Mouse (Mus musculus): ENCODE results near the gene Prpsap2. TPM values are rescaled to one million over a fixed set of nuclear protein-coding genes. Genes with fewer than 3 reads are reported as not detected.
"Not testable (repeated sequence)": the region's sequence is repeated elsewhere in the genome, so short reads cannot be mapped to it uniquely, and the experiment has no call there.

The Prpsap2 gene
- polyA plus RNA-seq (2015; fragmentation: Nextera tagmentation; extraction: Ambion mirVana): 43.1 and 49.8 TPM in 2 replicates

DNA sequence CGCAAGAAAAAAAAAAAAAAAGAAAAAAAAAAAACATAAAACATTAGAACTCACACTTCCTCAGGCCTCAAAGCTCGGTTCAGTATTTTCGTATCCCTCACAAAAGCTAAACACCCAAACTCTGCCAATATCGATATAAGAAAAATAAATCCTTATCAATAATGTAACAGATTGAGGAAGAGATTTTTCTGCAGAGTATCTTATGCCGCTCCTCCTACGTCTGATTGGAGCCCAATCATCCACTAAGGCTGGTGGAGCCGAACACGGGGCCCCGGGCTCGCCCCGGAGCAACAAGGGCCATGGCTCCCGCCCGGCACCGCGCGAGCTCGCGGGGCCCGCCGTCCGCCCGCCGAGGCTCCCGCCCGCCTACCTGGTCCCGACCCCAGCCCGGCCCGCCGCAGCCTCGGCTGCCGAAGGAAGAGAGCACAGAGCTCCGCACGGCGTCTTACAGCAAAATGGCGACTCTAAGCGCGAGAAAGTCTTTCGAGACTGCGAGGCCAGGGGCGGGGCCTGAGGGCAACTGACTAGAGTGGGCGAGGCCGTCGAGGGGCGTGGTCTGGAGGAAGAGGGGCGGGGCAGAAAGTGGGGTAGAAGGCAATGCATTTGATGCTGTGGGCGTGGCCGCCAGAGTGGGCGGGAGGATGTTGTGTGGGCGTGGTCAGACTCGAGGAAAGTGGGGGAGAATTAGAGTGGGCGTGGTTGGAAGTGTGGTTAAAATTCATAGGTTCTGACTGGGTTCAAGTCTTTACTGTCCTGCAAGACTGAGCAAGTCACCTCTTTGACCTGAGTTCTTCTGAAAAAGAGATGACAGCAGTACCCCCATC lies at the start of gene Prpsap2:
TSS of gene Prpsap2 (minus strand) at position 505 of the 824 bp plus-strand sequence.
- Histone ChIP-seq H3K4me2 (peak within 1 kb of the TSS; percentile 67), H3K27ac (replicated peaks) (peak within 1 kb of the TSS; percentile 92), H3K4me1 (peaks cover 15% of the 10 kb centered on the region), H3K27me3 (replicated peaks) (no peaks in the 10 kb centered on the region), H3K4me3 (replicated peaks) (peak within 1 kb of the TSS; percentile 67), H3K36me3 (0 out of 2 replicates have a peak, but pooled peaks cover 3% of the 10 kb centered on the region), H3K9ac (replicated peaks) (peak within 1 kb of the TSS; percentile 72), H3K9me3 (replicated peaks) (no peaks in the 10 kb centered on the region)
- WGBS: under 1% methylated on average over 51 of the region's 51 CpGs
- peak; percentile 96 for ATAC-seq (ENCODE audit: low FRiP score)

DNA sequence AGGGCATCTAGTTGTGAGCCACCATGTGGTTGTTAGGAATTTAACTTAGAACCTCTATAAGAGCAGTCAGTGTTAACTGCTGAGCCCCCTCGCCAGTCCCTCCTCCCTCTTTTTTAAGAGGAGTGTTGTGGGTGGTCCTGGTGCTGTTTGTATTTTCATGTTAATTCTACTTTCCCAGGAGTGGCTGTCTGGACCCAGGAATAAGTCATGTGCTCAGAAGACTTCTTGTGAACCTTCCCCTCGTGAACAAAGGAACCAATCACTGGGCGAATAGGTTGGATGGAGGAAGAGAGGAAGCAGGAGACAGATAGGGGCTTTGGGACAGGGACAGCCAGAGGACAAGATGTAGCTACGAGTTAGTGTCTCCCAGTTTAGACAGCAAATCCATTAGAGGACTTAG lies 47.9 kb upstream of the Prpsap2 start:
- Histone ChIP-seq H3K36me3 (peaks cover 75% of the 10 kb centered on the region), H3K4me2 (no peak overlapping the region), H3K9me3 (replicated peaks) (no peaks in the 10 kb centered on the region), H3K27ac (replicated peaks) (no peak overlapping the region), H3K4me3 (replicated peaks) (no peak overlapping the region), H3K9ac (replicated peaks) (no peak overlapping the region), H3K27me3 (replicated peaks) (no peaks in the 10 kb centered on the region), H3K4me1 (no peaks in the 10 kb centered on the region)
- ATAC-seq (ENCODE audit: low FRiP score): no peak
- 15% methylated on average over 4 of the region's 4 CpGs for WGBS

DNA sequence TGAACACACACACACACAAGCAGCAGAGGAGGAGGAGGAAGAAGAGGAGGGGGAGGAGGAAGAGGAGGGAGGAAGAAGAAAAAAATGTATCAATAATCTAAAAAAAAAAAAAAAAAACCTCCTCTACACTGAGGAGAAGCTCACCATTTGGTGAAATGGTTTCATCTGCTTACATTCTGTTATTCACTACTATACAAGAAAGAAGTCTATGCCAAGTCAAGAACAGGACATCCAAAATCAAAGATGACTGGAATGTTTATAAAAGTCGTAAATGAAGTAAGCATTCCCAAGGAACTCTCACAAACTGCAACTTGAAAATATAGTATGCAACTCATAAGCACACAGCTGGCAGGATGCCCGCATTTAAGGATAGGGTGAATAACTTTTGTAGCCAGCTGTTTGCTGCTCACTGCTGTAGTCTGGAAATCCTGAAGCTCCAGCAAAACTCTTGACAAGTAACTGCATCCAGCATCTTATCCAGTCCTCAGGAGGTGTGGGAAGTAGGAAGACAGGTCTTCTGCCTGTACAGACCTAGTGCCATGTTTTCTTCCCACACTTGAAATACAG lies 46.7 kb upstream of the Prpsap2 start:
- 94% methylated on average over 2 of the region's 2 CpGs for WGBS
- no peak overlapping the region for H3K4me2 ChIP-seq
- no peaks in the 10 kb centered on the region for H3K4me1 ChIP-seq
- H3K4me3 ChIP-seq (replicated peaks): no peak overlapping the region
- no peak for ATAC-seq (ENCODE audit: low FRiP score)
- no peaks in the 10 kb centered on the region for H3K9me3 ChIP-seq (replicated peaks)
- no peaks in the 10 kb centered on the region for H3K27me3 ChIP-seq (replicated peaks)
- peaks cover 67% of the 10 kb centered on the region for H3K36me3 ChIP-seq
- H3K9ac ChIP-seq (replicated peaks): no peak overlapping the region
- H3K27ac ChIP-seq (replicated peaks): no peak overlapping the region

DNA sequence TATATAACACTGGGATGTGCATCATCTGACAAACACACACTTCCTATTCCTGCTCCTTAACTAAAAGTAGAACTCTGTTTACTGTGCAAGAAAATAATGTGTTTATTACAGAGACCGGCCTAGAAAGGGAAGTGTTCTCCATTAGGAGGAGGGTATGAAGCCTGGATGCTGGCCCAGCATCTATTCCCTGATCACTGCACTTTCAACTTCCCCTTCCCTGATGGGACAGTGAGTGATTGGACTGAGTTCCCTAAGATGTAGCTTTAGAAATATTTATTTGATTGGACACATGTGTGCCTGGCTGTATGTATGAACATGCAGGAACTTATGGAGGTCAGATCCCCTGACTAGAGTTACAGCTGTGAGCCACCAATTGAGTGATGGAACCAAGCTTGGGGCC lies 31.6 kb upstream of the Prpsap2 start:
- no peak overlapping the region for H3K9ac ChIP-seq (replicated peaks)
- no peak overlapping the region for H3K4me3 ChIP-seq (replicated peaks)
- peaks cover 57% of the 10 kb centered on the region for H3K36me3 ChIP-seq
- H3K4me2 ChIP-seq: no peak overlapping the region
- H3K9me3 ChIP-seq (replicated peaks): no peaks in the 10 kb centered on the region
- no peaks in the 10 kb centered on the region for H3K27me3 ChIP-seq (replicated peaks)
- H3K27ac ChIP-seq (replicated peaks): no peak overlapping the region
- no peaks in the 10 kb centered on the region for H3K4me1 ChIP-seq
- 89% methylated on average over 1 of the region's 1 CpGs for WGBS
- ATAC-seq (ENCODE audit: low FRiP score): no peak

DNA sequence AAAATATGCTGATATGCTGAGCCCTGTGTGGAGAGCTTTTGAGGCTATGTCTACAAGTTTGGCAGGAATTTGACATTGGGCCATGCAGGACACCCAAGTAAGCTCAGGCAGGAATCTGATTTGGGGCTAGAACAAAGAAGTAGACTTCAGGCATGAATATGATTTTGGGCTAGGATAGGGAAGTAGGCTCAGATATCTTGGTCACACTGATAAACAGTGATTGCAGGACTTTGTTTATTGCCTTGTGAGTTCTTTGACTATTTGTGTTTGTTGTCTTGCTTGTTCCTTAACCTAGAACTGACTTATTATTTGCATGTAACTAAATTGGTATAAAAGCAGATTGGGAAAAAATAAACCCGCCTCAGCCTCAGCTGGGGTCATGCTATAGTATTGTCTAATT lies 26.7 kb upstream of the Prpsap2 start:
- Histone ChIP-seq H3K27ac (replicated peaks) (no peak overlapping the region), H3K4me3 (replicated peaks) (no peak overlapping the region), H3K4me1 (no peaks in the 10 kb centered on the region), H3K9me3 (replicated peaks) (no peaks in the 10 kb centered on the region), H3K4me2 (no peak overlapping the region), H3K36me3 (peaks cover 64% of the 10 kb centered on the region), H3K9ac (replicated peaks) (no peak overlapping the region), H3K27me3 (replicated peaks) (no peaks in the 10 kb centered on the region)
- no peak for ATAC-seq (ENCODE audit: low FRiP score)
- WGBS: 87% methylated on average over 1 of the region's 1 CpGs

DNA sequence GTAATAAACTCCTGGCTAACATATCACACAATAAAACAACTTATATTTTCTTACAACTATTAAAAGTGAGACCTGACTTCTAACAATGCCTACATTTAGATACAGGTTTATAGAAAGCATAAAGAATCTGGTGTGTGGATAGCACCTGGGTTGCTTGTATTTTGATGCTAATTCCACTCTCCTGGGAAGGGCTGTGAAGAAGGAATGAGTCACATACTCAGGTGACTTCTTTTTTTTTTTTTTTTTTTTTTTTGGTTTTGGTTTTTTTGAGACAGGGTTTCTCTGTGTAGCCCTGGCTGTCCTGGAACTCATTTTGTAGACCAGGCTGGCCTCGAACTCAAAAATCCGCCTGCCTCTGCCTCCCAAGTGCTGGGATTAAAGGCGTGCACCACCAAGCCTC lies 20.6 kb upstream of the Prpsap2 start:
- not testable (repeated sequence) for H3K4me3 ChIP-seq (replicated peaks); ATAC-seq (ENCODE audit: low FRiP score); H3K9me3 ChIP-seq (replicated peaks); H3K27me3 ChIP-seq (replicated peaks); H3K27ac ChIP-seq (replicated peaks); H3K4me2 ChIP-seq; H3K9ac ChIP-seq (replicated peaks); H3K4me1 ChIP-seq
- 97% methylated on average over 3 of the region's 3 CpGs for WGBS
- peaks cover 59% of the 10 kb centered on the region for H3K36me3 ChIP-seq

DNA sequence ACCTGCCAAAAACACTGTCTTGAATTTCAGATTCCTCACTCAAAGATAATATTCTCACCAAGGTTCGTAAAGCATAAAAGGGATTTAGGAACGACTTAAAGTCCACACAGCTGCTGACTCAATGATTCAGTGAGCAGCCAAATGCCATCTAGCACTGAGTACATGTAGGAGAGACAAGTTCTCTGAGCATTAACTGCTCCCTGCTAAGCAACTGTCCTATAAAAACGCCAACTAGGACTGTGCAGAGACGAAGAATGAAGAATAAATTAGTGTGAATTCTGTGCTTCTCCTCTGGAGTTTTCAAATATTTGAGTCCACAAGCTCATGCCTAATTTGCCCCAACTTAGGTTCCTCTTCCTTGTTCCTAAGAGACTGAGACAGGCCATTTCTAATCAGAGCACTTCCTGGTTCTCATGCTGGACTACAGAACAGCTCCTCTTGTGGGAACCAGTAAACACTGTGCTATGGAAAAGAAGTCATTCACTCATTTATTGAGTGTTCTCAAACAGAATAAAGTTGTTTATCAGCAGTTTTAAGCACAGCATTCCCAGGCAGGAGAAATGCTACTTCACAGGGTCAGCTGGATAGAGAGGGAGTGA lies 12.8 kb upstream of the Prpsap2 start:
- H3K36me3 ChIP-seq: peaks cover 47% of the 10 kb centered on the region
- no peak overlapping the region for H3K27ac ChIP-seq (replicated peaks)
- 81% methylated on average over 4 of the region's 4 CpGs for WGBS
- no peak overlapping the region for H3K4me2 ChIP-seq
- no peaks in the 10 kb centered on the region for H3K9me3 ChIP-seq (replicated peaks)
- H3K4me1 ChIP-seq: no peaks in the 10 kb centered on the region
- no peak for ATAC-seq (ENCODE audit: low FRiP score)
- H3K9ac ChIP-seq (replicated peaks): no peak overlapping the region
- H3K4me3 ChIP-seq (replicated peaks): no peak overlapping the region
- no peaks in the 10 kb centered on the region for H3K27me3 ChIP-seq (replicated peaks)

DNA sequence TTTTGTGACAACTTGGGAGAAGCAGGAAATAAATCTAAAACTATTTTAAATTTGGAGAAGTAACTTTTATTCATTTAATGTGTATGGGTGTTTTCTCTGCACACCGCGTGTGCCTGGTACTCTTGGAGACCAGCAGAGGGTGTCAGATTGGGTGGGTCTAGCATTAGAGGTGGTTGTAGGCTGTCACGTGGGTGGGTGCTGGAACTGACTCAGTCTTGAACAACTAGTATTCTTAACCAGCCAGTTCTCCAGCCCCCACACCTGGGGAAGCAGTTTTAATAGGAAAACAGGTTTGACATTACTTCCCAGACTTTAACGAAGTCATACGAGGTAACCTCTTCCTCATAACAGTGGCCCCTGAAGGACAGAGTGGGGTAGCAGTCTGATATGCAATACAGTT lies 1.4 kb downstream of the Prpsap2 start:
- ATAC-seq (ENCODE audit: low FRiP score): no peak
- Histone ChIP-seq H3K36me3 (peaks cover 12% of the 10 kb centered on the region), H3K4me1 (peaks cover 15% of the 10 kb centered on the region), H3K27ac (replicated peaks) (no peak overlapping the region), H3K4me2 (peak overlapping the region; percentile 67), H3K27me3 (replicated peaks) (no peaks in the 10 kb centered on the region), H3K9ac (replicated peaks) (no peak overlapping the region), H3K9me3 (replicated peaks) (no peaks in the 10 kb centered on the region), H3K4me3 (replicated peaks) (peak overlapping the region; percentile 67)
- WGBS: 77% methylated on average over 5 of the region's 5 CpGs

DNA sequence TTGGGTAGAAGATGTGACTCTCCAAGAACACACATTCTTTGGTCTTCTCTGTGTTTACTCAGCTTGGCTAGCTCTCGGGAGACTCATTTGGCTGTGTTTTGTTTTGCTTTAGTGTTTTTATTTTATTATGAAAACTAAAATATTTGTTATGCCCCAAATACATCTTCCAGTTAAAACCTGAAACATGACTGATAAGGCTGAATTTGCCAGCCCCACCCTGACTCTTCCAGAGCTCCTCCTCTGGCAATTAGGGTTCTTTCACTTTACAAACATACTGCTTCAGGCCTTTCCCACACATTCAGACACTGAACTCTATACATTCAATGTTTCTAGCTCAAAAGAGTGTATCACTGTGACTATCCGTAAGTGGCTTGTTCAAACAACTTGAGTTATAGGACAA lies 4.7 kb downstream of the Prpsap2 start:
- no peak overlapping the region for H3K27ac ChIP-seq (replicated peaks)
- no peak overlapping the region for H3K4me2 ChIP-seq
- ATAC-seq (ENCODE audit: low FRiP score): no peak
- H3K4me3 ChIP-seq (replicated peaks): no peak overlapping the region
- peaks cover 39% of the 10 kb centered on the region for H3K36me3 ChIP-seq
- WGBS: 93% methylated on average over 2 of the region's 2 CpGs
- no peak overlapping the region for H3K9ac ChIP-seq (replicated peaks)
- no peaks in the 10 kb centered on the region for H3K9me3 ChIP-seq (replicated peaks)
- H3K4me1 ChIP-seq: peaks cover 15% of the 10 kb centered on the region
- no peaks in the 10 kb centered on the region for H3K27me3 ChIP-seq (replicated peaks)

DNA sequence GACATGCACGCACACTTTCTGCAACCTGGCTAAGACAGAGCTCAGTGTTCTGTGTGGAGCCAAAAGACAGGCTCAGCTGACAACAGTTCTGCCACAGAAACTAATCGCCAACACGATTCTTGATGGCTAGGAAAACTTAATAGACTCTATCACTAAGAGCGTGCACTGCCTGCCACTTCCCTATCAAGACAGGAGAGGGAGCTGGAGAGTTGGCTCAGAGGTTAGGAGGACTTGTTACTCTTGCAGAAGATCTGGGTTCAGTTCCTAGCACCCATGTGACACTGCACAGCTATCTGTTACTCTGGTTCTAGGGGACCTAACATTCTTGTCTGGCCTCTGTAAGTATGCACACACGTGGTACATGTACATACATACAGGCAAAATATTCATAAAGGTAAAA lies 10.3 kb downstream of the Prpsap2 start:
- Histone ChIP-seq H3K9ac (replicated peaks) (no peak overlapping the region), H3K27me3 (replicated peaks) (no peaks in the 10 kb centered on the region), H3K4me2 (no peak overlapping the region), H3K36me3 (peaks cover 78% of the 10 kb centered on the region), H3K9me3 (replicated peaks) (no peaks in the 10 kb centered on the region), H3K4me1 (no peaks in the 10 kb centered on the region), H3K4me3 (replicated peaks) (no peak overlapping the region), H3K27ac (replicated peaks) (no peak overlapping the region)
- ATAC-seq (ENCODE audit: low FRiP score): no peak
- WGBS: 81% methylated on average over 5 of the region's 5 CpGs

DNA sequence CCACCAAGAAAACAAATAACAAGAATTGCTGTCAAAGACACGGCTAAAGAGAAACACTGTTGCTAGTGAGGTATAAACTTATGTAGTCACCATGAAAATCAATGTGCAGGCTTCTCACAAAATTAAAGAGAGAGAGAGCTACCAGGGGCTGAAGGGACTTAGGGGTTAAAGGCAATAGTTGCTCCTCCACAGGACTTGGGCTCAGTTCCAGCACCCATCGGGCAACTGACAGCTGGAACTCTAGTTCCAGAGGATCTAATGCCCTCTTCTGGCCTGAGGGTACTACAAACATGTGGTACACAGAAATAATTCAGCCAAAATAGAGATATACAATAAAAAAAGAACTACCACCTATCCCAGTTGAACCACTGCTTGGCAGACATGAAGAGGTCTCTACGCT lies 14.7 kb downstream of the Prpsap2 start:
- no peaks in the 10 kb centered on the region for H3K27me3 ChIP-seq (replicated peaks)
- no peak overlapping the region for H3K9ac ChIP-seq (replicated peaks)
- no peak overlapping the region for H3K4me2 ChIP-seq
- H3K4me1 ChIP-seq: no peaks in the 10 kb centered on the region
- H3K4me3 ChIP-seq (replicated peaks): no peak overlapping the region
- no peaks in the 10 kb centered on the region for H3K9me3 ChIP-seq (replicated peaks)
- peaks cover 64% of the 10 kb centered on the region for H3K36me3 ChIP-seq
- 60% methylated on average over 3 of the region's 3 CpGs for WGBS
- ATAC-seq (ENCODE audit: low FRiP score): no peak
- H3K27ac ChIP-seq (replicated peaks): no peak overlapping the region

DNA sequence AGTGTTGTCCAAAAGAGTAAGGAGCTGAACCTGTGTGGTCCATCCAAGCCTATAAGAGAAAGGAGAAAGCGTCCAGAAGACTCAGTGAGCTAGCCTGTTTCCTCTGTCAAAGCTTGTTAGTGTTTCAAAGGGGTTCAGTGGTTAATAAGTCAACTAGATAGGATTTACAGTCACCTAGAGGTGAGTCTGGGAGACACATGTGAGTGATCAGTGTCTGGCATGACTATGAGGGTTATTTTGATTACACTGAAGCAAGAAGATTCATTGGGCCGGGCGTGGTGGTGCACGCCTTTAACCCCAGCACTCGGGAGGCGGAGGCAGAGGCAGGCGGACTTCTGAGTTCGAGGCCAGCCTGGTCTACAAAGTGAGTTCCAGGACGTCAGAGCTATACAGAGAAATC lies 16.1 kb downstream of the Prpsap2 start:
- no peak overlapping the region for H3K9ac ChIP-seq (replicated peaks)
- no peak overlapping the region for H3K27ac ChIP-seq (replicated peaks)
- no peaks in the 10 kb centered on the region for H3K4me1 ChIP-seq
- H3K4me3 ChIP-seq (replicated peaks): no peak overlapping the region
- H3K4me2 ChIP-seq: no peak overlapping the region
- peaks cover 59% of the 10 kb centered on the region for H3K36me3 ChIP-seq
- no peak for ATAC-seq (ENCODE audit: low FRiP score)
- H3K27me3 ChIP-seq (replicated peaks): no peaks in the 10 kb centered on the region
- WGBS: 94% methylated on average over 9 of the region's 9 CpGs
- no peaks in the 10 kb centered on the region for H3K9me3 ChIP-seq (replicated peaks)

Measured in neural tube, embryonic 15.5 days (tissue).